Mouse (Mus musculus): Measurements from ENCODE around the gene Mak.
A peak's percentile ranks its signal among the peaks of the same experiment; 100 is the strongest.

Gene Mak

DNA sequence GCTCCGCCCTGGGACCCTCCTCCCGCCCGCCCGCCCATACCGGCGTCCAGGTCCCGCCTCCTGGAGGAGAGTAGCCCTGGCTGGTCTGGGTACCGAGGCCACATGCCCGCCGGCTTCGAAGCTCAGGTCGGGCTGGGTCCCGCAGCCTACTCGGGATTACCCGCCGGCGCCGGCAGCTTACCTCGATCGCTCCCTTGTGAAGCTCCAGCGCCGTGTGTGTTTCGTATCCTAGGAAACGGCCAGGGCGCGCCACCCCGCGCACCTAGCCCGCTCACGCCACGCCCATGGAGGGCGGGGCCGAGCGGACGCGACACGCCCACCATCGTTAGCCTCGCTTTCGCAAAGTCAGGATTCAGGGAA, at the start of gene Mak:
Mak (minus strand) TSS at position 286 of the 360 bp plus-strand sequence.
- peak; percentile 12 for DNase-seq

DNA sequence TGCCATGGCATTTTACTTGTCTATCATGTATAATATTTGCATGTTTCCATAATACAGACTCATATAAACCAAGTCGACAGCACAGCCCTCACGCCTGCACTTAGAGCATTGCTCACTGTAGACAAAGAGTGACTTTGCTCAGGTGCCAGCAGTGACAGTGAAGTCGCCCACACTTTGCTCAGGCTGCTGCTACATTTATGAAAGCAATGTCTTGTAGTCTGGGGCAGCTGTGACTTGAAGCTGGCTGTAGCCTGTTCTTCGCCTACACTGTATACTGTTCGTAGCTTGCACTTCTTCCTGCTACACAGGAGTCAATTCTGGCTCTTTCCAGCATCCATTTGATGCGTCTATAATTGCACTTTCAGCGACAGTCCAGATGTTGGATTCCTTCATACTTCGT, 49.6 kb upstream of the Mak start:
- DNase-seq, result no peak

DNA sequence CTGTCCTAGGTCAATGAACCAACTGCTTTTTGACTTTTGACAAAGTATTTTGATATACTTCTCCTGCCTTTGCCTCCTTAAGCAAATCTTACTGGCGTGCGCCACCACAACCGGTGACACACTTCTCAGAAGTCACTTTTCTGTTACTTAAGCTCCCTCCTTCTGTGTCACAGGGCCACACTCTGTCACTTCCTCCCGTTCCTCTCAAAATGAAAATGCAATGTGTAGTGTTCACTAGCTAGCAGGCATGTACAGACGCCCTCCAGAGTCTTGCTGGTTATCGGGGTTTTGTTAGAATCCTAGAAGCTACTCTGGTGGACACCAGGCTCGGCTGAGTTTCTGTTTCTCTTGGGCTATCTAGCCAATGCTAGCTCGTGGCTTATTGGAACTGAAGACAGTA, 48.8 kb upstream of the Mak start:
- no peak for DNase-seq

DNA sequence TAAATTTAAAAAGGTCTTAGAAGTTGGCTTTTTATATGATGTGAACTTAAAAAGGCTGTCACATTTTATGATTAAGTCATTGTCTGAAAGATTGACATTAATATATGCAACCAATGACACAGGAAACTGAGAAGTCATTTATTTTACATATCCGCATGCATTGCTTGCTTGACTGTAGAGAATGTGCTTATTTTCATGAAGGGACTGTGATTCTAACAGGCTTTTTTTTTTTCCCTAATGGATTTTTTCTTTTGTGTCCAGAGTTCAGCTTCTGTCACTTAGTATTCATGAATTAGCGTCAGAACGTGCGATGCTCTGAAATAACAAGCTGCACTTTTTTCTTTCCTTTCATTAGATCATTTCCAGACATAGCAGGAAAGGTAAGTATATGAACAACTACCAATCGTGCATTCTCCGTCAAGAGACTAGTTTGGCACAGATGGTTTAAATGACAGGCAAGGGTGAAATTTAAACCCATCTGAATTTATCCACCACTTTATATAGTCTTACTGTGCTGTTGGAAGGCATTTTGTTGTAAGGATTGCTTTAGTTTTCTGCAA, 44.2 kb upstream of the Mak start:
- DNase-seq, result no peak

DNA sequence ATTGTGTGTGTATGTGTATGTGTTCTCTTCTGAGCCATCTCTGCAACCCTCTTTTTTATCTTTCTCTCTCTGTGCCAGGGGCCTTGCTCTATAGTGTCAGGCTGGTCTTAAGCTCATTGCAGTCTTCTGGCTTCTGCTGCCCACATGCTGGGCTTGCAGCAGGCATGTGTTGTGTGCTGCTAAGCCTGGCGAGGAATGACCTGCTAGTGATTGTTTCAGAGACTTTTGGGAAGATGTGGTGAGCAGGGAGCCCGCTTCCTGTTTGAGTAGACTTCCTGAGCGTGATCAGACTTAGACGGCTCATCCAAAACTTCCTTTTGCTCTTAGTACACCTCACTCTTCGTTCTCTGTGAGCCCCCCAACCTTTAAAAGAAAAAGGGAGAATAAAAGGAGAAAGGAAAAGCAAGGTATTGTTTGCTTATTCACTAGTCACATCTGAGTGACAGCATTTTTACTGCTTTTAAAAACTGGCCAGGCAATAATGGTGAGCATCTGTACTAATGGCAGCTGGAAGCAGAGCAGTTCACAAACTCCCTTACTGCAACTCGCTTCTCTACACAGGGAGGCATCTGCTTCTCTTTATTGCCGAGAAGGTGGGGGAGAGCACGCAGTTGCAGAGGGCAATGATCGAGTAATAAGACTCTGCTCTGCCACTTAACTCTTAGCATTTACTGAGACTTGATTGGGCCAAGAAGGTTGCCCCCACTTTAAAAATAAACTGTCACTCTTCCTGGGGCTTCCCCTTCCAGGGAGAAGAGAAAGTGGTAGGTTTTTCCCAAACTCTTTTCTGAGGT, 39.8 kb upstream of the Mak start:
- no peak for DNase-seq

DNA sequence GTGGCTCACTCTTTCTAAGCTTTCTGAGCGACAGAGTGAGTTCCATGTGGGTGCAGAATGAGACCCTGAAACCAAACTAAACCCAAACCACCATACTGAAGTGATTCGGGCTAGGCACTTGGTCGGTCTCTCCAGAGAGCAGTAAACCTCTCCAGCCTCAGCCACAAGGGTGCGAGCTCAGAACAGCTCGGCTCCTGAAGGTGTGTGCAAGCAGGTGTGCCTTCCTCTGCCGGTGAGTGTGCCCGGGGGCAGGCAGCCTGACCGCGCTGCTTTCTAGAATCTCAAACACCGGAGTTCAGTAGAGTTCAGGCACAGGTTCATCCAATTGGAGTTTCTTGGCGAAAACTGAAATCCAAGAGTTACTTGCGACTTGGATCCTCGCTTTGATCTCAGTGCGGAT, 34.4 kb upstream of the Mak start, which contains the start of gene Sycp2l:
Sycp2l (plus strand) TSS at position 368 of the 400 bp plus-strand sequence.
- DNase-seq, result no peak

DNA sequence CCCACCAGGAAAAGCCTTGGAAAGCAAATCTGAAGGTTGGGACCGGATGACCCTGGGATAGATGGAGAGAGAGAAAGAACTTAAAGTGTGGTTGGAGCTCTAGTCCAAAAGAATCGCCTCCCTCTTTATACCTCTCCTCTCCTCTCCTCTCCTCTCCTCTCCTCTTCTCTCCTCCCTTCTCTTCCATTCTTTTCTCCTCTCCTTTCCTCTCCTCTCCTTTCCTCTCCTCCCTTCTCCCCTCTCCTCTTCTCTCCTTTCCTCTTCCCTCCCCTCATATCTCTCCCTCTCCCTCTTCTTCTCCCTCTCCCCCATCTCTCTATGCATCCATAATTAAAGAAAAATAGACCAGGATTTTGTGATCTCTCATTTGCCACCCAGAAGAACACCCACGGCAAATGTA, 31.4 kb upstream of the Mak start, which contains the start of gene Gcm2:
Gcm2 (minus strand) TSS at position 101 of the 400 bp plus-strand sequence.
- no peak for DNase-seq

DNA sequence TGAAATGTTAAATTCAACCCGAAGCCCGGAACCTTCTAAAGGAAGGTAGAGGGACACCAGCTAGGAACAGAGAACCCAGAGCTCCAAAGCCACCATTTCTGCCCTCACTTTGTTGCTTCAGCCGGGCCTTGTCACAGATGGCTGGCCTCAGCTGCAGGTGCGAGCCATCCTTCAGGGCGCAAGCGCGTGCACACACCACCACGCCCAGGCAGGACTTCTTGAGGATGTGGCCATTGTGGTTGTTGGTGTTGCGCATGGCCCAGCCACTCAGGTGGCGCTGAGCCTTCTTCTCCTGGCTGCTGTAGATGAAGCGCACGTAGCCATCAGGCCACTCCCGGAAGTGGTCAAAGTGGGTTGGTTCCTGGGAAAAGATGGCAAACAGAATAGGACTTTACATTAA, 26.0 kb upstream of the Mak start:
- no peak for DNase-seq

DNA sequence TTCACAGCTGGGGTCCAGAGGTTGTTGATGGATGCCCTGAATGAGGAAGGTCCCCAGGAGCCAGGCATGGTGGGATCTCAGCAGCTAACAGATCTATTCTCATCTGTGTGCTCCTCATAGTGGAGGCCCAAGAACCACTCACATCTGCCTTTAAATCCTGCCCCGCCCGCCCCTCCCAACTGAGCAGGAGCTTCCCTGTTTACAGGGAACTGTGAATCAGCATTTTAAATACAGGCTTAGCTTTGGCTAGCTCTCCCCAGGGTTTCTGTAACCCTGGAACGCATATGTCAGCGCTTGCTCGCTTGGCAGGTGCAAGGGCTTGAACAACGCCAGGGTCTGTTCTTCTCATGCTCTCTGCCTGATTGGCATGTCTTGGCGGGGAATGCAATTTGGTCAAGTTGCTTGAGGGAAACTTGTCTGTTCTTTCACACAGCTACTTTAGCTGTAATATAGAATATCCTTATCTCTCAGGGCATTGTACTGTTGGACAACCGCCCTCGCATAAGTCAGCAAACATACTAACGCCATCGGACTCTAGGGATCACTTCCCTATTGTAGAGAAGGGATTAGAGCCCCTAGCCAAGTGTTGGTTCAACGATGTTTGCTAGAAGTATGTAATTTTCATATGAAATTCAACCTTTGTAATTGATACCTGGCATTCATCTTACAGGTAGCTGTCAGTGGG, 24.5 kb upstream of the Mak start:
- DNase-seq, result no peak

DNA sequence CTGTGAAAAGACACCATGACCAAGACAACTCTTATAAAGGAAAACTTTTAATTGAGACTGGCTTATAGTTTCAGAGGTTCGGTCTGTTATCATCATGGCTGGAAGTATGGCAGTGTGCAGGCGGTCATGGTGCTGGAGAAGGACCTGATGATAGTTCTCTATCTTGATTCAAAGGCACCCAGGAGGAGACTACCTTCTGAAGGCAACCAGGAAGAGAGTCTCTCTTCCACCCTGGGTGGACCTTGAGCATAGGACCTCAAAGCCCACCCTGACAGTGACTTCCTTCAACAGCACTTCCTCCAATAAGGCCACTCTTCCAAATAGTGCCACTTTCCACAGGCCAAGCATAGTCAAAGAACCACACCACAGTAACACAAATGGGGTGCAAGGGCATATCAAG, 20.5 kb upstream of the Mak start:
- DNase-seq, result no peak

DNA sequence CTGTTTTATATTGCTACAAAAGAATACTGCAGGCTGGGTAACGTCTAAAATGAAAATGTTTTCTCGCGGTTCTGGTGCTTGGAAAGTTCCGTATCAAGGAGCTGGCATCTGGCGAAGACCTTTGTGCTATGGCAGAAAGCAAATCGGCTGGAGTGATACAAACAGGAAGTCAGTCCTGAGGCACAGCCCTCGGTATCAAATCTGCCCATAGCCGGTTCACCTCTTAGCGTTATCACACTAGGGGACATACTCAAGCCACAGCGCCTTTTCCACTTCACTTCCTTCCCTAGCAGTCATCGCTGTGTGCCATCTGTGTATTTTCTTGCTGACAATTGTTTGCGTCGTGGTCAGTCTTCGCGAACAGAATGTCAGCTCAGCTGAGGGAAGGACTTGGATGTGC, 18.8 kb upstream of the Mak start:
- DNase-seq, result no peak

DNA sequence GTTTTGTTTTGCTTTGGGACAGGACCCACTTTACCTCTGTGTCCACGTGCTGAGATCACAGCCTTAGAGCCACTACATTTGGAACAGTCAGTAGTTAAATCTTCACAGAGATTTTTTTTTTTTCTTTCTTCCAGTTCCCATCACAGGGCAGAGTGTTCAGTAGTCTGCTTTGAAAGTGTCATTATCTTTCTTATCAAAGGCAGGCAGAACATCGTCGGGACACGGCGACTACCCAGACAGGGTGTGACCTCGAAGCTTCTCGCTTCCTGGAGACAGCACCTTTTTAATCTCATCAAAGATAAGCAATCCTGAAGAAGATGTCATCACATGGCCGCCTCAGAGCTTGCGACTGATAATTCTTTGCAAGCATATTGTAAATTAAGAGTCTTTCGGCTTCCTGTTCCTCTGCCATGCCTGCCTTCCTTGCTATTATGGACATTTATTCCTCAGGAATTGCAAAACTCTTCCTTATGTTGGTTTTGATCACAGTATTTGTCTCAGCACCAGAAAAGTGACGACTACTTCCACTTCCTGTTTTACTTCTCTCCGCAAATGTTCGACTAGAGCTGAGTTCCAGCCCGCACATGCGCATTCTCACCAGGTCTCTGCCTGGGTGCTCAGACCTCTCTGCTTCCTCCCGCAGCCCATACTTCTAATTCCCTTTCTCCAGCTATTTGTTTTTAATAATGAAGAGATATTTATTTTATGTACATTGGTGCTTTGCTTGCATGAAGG, 18.0 kb upstream of the Mak start:
- DNase-seq, result no peak

DNA sequence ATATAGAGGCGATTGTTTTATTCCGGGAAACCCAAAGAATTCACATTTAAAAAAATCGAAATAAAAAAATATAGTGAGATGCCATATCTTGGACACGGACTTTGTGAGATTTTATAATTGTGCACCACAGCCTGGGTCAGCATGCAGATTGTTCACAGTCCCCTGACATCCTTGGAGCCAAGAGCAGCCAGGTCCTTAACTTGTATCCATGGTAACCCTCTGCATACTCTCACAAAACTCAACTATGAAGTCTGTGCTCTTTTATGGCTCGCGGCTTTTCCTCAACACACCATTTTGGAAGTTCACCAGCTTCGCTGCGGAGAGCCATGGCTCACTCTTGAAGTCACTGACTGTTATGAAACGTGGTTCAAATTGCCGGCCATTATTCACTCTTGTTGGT, 14.7 kb upstream of the Mak start:
- no peak for DNase-seq

DNA sequence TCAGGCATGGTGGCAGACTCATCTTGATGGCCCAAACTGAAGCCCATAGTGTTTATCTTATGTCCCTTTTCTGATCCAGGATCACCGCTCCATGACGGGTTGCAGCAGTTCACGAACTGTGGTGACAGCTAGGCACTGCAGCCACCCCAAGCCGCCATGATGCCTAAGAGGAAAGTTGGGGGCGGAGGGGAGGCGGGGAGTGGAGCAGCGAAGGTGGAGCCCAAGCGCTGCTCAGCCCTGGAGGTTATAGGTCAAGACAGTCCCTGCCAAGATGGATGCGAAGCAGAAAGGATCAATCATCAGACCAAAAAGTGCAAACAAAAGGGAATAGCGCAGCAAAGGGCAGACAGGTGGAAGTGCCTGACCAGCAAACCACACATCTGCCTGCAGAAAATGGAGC, 11.8 kb upstream of the Mak start:
- no peak for DNase-seq

DNA sequence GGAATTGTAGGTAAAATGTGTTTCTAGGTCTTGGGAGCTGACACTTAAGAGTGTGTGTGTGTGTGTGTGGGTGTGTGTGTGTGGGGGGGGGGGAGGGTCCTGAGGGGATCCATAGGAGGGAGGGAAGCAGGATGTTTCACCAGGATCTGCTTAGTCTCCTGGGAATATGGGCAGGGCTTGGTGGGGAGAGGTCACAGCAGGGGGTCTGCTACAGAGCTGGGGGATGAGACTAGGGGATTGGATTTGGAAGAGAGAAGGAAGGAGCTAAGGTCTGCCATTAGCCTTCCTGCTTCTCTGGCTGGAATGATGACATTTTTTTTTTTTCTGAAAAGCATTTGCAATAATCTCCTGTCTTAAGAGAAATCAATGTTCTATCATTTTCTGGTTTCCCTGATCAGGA, 9.2 kb upstream of the Mak start:
- no peak for DNase-seq

DNA sequence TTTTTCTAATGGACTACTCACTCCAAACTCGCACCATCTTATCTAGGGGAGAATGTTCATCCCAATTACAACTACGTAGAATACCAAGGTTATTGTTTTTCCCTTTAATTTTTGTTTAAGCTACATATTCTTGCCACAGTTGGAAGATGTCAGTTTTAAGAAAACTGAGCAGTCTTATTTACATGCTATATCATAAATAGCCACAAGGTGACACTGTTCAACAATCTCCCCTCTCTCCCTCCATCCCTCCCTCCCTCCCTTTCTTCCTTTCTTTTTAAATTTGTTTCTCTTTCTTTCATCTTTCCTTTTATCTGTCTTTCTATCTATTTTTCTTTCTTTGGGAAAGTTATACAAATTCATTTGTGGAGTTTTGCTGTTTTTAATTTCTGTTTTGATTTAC, 5.6 kb upstream of the Mak start:
- no peak for DNase-seq

DNA sequence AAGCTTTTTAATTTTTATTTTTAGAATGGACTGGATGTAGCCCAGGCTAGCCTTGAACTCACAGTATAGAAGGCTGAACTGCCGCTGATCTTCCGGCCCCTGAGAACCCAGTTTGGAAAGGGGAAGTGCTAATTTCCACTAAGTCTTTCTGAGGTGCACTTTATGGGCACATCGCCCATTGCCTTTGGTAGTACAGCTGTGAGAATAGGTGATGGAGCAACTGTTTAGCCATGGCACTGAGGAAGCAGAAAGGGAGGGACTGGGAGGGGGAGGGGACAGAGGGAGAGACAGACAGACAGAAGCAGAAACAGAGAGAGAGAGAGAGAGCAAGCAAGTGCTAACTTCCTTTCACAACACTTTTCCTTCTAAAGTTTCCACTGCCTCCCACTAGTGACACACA, 5.0 kb upstream of the Mak start:
- DNase-seq, result no peak

DNA sequence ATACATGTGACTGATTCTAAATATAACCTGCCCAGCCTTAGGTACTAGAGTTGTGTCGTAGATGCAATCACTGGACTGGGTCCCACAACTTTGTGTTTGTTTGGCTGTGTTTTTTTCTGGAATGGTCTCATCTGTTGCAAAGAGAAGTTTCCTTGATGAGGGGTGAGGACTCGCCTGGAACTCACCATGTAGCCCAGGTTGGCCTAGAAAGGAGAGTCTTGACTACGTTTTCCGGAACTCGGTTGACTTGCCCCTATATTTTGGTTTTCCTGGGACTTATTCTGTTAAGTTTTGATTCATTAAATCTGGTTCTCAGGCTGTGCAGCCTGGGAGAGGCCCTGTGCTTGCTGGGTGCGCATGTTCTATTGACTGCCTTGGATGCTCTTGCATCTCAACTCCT, 1.2 kb upstream of the Mak start:
- DNase-seq, result no peak

DNA sequence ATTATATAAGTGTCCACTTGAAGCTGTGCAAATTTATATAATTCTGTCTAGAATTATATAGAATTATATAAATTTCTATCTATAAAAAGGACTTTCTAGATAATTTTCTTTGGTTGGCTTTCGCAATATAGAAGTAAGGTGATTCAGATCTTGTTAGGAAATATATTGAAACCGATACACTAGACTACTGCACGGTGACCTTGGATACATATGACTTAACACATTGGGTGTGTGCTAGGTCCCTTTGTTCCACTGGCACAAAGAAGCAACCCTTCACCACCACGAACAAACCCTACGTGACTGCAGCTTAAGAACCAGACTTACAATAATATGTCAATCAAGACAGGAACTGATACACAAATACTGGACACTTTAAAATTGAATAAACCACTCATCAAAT, 353 bp upstream of the Mak start:
- DNase-seq, result no peak

DNA sequence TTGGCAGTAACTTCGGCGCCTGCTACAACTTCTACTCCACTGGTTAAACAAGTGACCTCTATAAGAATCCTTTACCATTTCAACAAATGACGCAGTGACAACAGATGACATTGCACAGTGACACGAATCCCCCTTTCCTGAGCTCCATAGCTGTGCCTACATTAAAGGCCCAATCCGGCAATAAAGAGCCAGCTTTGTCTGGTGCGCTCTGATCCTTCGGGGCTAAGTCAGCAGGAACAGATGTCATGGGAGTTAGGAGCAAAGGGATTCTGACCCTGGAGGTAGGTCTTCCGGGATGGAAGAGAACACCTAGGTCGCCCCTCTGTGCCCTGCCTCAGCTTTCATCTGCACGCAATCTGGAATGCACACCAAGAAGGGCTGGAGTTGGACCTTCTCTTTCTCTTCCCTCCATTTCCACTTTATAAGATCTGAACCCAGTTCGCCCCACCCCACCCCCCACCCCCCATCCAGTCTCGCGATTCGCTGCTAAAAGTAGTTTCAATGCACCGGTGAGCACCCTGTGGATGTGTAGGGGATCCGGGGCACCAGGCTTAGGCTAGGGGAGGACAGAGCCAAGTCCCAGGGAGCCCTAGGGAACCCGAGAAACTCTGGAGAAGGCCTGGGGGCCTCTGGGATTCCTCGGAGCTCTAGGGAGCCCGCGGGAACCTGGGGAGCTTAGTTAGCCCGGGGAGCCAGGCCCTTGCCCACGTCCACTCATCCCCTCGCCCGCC, 651 bp downstream of the Mak start:
- DNase-seq, result no peak

DNA sequence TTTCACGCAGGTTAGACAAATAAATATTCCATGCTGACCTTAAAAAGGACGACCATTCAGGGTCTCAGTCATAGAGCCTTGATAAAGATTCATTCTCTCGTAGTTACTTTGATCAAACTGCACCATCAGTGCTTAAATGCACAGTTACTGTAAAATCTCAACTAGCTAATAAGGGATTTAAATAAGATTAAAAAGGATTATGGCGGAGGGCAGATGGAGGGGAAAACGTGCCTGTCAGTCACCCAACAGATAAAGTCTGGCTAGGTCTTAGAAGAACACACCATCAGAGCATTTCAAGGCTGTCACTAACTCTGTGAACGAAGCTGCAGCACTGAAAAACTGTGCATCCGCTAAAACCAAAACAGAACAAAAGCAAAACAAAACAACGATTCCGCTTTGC, 1.6 kb downstream of the Mak start:
- DNase-seq, result no peak

DNA sequence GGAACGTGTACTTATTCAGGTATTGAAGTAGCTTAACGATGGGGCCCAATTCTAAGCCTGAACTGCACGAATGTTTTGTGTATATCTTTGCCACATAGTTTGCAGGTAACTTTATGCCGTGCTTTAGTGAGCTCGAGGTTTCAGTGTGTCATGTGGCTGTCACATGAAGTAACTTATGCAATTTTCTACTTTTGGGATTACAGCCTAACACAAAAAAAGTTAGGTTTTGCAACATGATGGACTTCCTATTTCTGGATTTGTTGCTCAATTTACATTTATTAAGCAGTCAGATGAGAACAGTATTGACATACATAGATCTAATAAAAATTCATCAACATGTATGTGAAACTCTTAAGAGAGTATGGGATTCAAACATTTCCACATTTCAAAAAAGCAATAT, 5.7 kb downstream of the Mak start:
- DNase-seq, result no peak

DNA sequence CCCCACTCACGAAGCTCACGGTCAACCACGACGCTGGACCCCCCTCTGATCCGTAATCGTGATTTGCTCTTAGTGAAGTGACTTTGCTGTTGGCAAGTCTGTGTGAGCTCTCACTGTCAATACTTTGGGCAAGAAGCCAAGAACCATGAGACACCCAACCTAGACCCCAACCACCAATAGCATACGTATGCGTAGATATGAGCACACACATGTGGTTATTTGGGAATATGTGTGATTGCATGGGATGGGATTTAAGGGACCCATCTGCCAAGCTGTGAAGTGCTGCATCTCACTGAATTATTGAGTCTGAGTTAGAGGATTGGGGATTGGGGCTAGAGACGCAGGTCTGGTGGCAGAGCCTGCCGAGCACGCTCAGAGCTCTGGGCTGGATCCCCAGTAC, 7.9 kb downstream of the Mak start:
- DNase-seq, result no peak
